Mouse (Mus musculus) neural tube, embryonic 12.5 days (tissue): ENCODE data around the gene Ppfia3. TPM values are rescaled to one million over a fixed set of nuclear protein-coding genes. Genes with fewer than 3 reads are reported as not detected.
A peak's percentile ranks its signal among the peaks of the same experiment; 100 is the strongest.

Experiments used
- ATAC-seq: fragments of 200-750 bp; cut with Nextera tagmentation; 2 replicates; pipeline ENCODE4 v1.8.0; 2017; ENCODE audit warnings: low read depth, mild to moderate bottlenecking, moderate TSS enrichment, moderate library complexity; ENCODE audit not compliant: low FRiP score
- H3K27ac ChIP-seq: fragments of 300-500 bp; sonication (generic); 2 replicates; pipeline ENCODE4 v1.5.1; 2016
- H3K27me3 ChIP-seq: fragments of 300-500 bp; sonication (generic); replicated peaks from 2 replicates; pipeline ENCODE4 v1.6.1; 2016; ENCODE audit warnings: mild to moderate bottlenecking
- H3K36me3 ChIP-seq: fragments of 300-500 bp; sonication (generic); 2 replicates; pipeline ENCODE4 v1.6.1; 2016; ENCODE audit warnings: mild to moderate bottlenecking
- H3K4me1 ChIP-seq: fragments of 300-500 bp; sonication (generic); 2 replicates; pipeline ENCODE4 v1.6.1; 2016
- H3K4me2 ChIP-seq: fragments of 300-500 bp; sonication (generic); replicated peaks from 2 replicates; pipeline ENCODE4 v1.6.1; 2016; ENCODE audit warnings: mild to moderate bottlenecking
- H3K4me3 ChIP-seq: fragments of 300-500 bp; sonication (generic); 2 replicates; pipeline ENCODE4 v1.5.1; 2016
- H3K9ac ChIP-seq: fragments of 300-500 bp; sonication (generic); 2 replicates; pipeline ENCODE4 v1.6.1; 2016; ENCODE audit warnings: mild to moderate bottlenecking
- H3K9me3 ChIP-seq: fragments of 300-500 bp; sonication (generic); 2 replicates; pipeline ENCODE4 v1.6.1; 2016; ENCODE audit warnings: mild to moderate bottlenecking
- WGBS: fragments of 180-500 bp; shearing (Covaris S2); methylation state at CpG from one replicate; pipeline ENCODE4 v1.1.7; 2016; 5-methylcytosine and 5-hydroxymethylcytosine counted together
- polyA plus RNA-seq: library from polyadenylated mRNA; unstranded; fragments of >200 nt; fragmentation: Nextera tagmentation; extraction: Ambion mirVana; gene quantifications from 2 replicates; pipeline ENCODE4 v1.2.1, GENCODE M21; 2016

Gene Ppfia3
- 17.1 and 18.1 TPM in 2 replicates for polyA plus RNA-seq

GRCm38 (mm10) chr7:45366652-45367019, at the start of gene Ppfia3:
Ppfia3 (minus strand) TSS chr7:45367019.
- Histone ChIP-seq H3K4me1 (peaks cover 44% of the 10 kb centered on the region), H3K4me3 (peak within 1 kb of the TSS; percentile 76), H3K9me3 (no peaks in the 10 kb centered on the region), H3K4me2 (peak within 1 kb of the TSS; percentile 83), H3K27ac (peak within 1 kb of the TSS; percentile 62), H3K27me3 (peaks cover 48% of the 10 kb centered on the region), H3K9ac (peak within 1 kb of the TSS; percentile 84), H3K36me3 (no peaks in the 10 kb centered on the region)
- ATAC-seq, result peak; percentile 19
- under 1% methylated on average over 25 of the region's 26 CpGs for WGBS

GRCm38 (mm10) chr7:45415636-45416035, 48.8 kb upstream of the Ppfia3 start:
- H3K9me3 ChIP-seq, result no peaks in the 10 kb centered on the region
- WGBS, result 13% methylated on average over 37 of the region's 37 CpGs
- peaks cover 16% of the 10 kb centered on the region for H3K4me1 ChIP-seq
- H3K4me2 ChIP-seq, result peak overlapping the region; percentile 24; the same call in 1 of the 2 replicates
- no peak overlapping the region for H3K27ac ChIP-seq
- H3K27me3 ChIP-seq, result peaks cover 96% of the 10 kb centered on the region
- no peak overlapping the region for H3K4me3 ChIP-seq
- ATAC-seq, result no peak
- H3K36me3 ChIP-seq, result peaks cover 3% of the 10 kb centered on the region
- no peak overlapping the region for H3K9ac ChIP-seq

GRCm38 (mm10) chr7:45414740-45415224, 48.0 kb upstream of the Ppfia3 start:
- no peaks in the 10 kb centered on the region for H3K36me3 ChIP-seq
- H3K4me2 ChIP-seq, result no peak overlapping the region
- 46% methylated on average over 12 of the region's 12 CpGs for WGBS
- H3K9me3 ChIP-seq, result no peaks in the 10 kb centered on the region
- H3K27ac ChIP-seq, result no peak overlapping the region
- peaks cover 16% of the 10 kb centered on the region for H3K4me1 ChIP-seq
- no peak overlapping the region for H3K4me3 ChIP-seq
- H3K9ac ChIP-seq, result no peak overlapping the region
- peaks cover 97% of the 10 kb centered on the region for H3K27me3 ChIP-seq
- ATAC-seq, result no peak

GRCm38 (mm10) chr7:45413864-45414739, 47.3 kb upstream of the Ppfia3 start:
- H3K36me3 ChIP-seq, result no peaks in the 10 kb centered on the region
- H3K4me1 ChIP-seq, result peaks cover 16% of the 10 kb centered on the region
- peaks cover 97% of the 10 kb centered on the region for H3K27me3 ChIP-seq
- WGBS, result 1% methylated on average over 27 of the region's 27 CpGs
- ATAC-seq, result 0 out of 2 replicates have a peak, but pooled peaks have one; percentile 6
- peak overlapping the region; percentile 43 for H3K4me3 ChIP-seq
- H3K27ac ChIP-seq, result no peak overlapping the region
- no peaks in the 10 kb centered on the region for H3K9me3 ChIP-seq
- peak overlapping the region; percentile 56 for H3K9ac ChIP-seq
- peak overlapping the region; percentile 82 for H3K4me2 ChIP-seq

- peaks cover 16% of the 10 kb centered on the region for H3K4me1 ChIP-seq
- H3K4me3 ChIP-seq, result peak within 1 kb of the TSS; percentile 43
- no peak within 1 kb of the TSS for H3K27ac ChIP-seq
- peak within 1 kb of the TSS; percentile 82 for H3K4me2 ChIP-seq
- H3K9me3 ChIP-seq, result no peaks in the 10 kb centered on the region
- no peaks in the 10 kb centered on the region for H3K36me3 ChIP-seq
- peaks cover 97% of the 10 kb centered on the region for H3K27me3 ChIP-seq
- 3% methylated on average over 45 of the region's 45 CpGs for WGBS
- ATAC-seq, result peak; percentile 35; the same call in 1 of the 2 replicates
- peak within 1 kb of the TSS; percentile 56 for H3K9ac ChIP-seq
These were observed 46.5 kb upstream of the Ppfia3 start, which contains the start of gene Ntf5 for GRCm38 (mm10) chr7:45413113-45413863. Ntf5 (plus strand) TSS chr7:45413695.

GRCm38 (mm10) chr7:45412421-45412820, 45.6 kb upstream of the Ppfia3 start:
- Histone ChIP-seq H3K4me3 (no peak overlapping the region), H3K27me3 (peaks cover 97% of the 10 kb centered on the region), H3K9me3 (no peaks in the 10 kb centered on the region), H3K9ac (no peak overlapping the region), H3K4me2 (no peak overlapping the region), H3K36me3 (no peaks in the 10 kb centered on the region), H3K4me1 (peaks cover 16% of the 10 kb centered on the region), H3K27ac (no peak overlapping the region)
- 92% methylated on average over 2 of the region's 2 CpGs for WGBS
- ATAC-seq, result no peak

- Histone ChIP-seq H3K4me2 (no peak overlapping the region), H3K4me3 (no peak overlapping the region), H3K36me3 (no peaks in the 10 kb centered on the region), H3K4me1 (peaks cover 21% of the 10 kb centered on the region), H3K9ac (no peak overlapping the region), H3K9me3 (no peaks in the 10 kb centered on the region), H3K27ac (no peak overlapping the region), H3K27me3 (peaks cover 92% of the 10 kb centered on the region)
- ATAC-seq, result no peak
- WGBS, result 88% methylated on average over 8 of the region's 8 CpGs
These were observed 42.8 kb upstream of the Ppfia3 start for GRCm38 (mm10) chr7:45409497-45410163.

- Histone ChIP-seq H3K36me3 (no peaks in the 10 kb centered on the region), H3K27me3 (peaks cover 85% of the 10 kb centered on the region), H3K9ac (no peak overlapping the region), H3K9me3 (no peaks in the 10 kb centered on the region), H3K4me1 (peaks cover 18% of the 10 kb centered on the region), H3K4me2 (no peak overlapping the region), H3K27ac (no peak overlapping the region), H3K4me3 (no peak overlapping the region)
- WGBS, result 88% methylated on average over 17 of the region's 17 CpGs
- no peak for ATAC-seq
These were observed 42.1 kb upstream of the Ppfia3 start for GRCm38 (mm10) chr7:45408949-45409348.

- H3K4me2 ChIP-seq, result no peak overlapping the region
- no peak for ATAC-seq
- H3K9me3 ChIP-seq, result no peaks in the 10 kb centered on the region
- H3K27me3 ChIP-seq, result peaks cover 79% of the 10 kb centered on the region
- H3K36me3 ChIP-seq, result no peaks in the 10 kb centered on the region
- peaks cover 12% of the 10 kb centered on the region for H3K4me1 ChIP-seq
- H3K9ac ChIP-seq, result no peak overlapping the region
- WGBS, result 72% methylated on average over 7 of the region's 7 CpGs
- H3K27ac ChIP-seq, result no peak overlapping the region
- H3K4me3 ChIP-seq, result no peak overlapping the region
These were observed 41.5 kb upstream of the Ppfia3 start for GRCm38 (mm10) chr7:45408351-45408750.

GRCm38 (mm10) chr7:45407836-45408235, 41.0 kb upstream of the Ppfia3 start:
- peaks cover 8% of the 10 kb centered on the region for H3K4me1 ChIP-seq
- H3K4me3 ChIP-seq, result no peak overlapping the region
- H3K9ac ChIP-seq, result no peak overlapping the region
- no peaks in the 10 kb centered on the region for H3K9me3 ChIP-seq
- H3K36me3 ChIP-seq, result no peaks in the 10 kb centered on the region
- no peak for ATAC-seq
- H3K27me3 ChIP-seq, result peaks cover 74% of the 10 kb centered on the region
- H3K4me2 ChIP-seq, result no peak overlapping the region
- 84% methylated on average over 10 of the region's 10 CpGs for WGBS
- no peak overlapping the region for H3K27ac ChIP-seq

GRCm38 (mm10) chr7:45406157-45407156, 39.6 kb upstream of the Ppfia3 start:
- Histone ChIP-seq H3K27me3 (peaks cover 63% of the 10 kb centered on the region), H3K9me3 (no peaks in the 10 kb centered on the region), H3K9ac (0 out of 2 replicates have a peak overlapping the region, but pooled peaks have one; percentile 26), H3K4me1 (peaks cover 8% of the 10 kb centered on the region), H3K4me2 (peak overlapping the region; percentile 54), H3K27ac (no peak overlapping the region), H3K4me3 (peak overlapping the region; percentile 28; the same call in 1 of the 2 replicates), H3K36me3 (no peaks in the 10 kb centered on the region)
- no peak for ATAC-seq
- 2% methylated on average over 114 of the region's 114 CpGs for WGBS
